Mouse (Mus musculus): Measurements from ENCODE around the gene Fbf1. TPM values are rescaled to one million over a fixed set of nuclear protein-coding genes. Genes with fewer than 3 reads are reported as not detected.

The Fbf1 gene
- total RNA-seq, 1 experiment = 32.1 TPM

- H3K4me1 ChIP-seq (ENCODE audit: control insufficient read depth in 2 of 2, insufficient read depth in 2 of 2, low read length in 2 of 2, poor library complexity in 1 of 2) = peaks cover 13 to 39% of the 10 kb centered on the region in 2 experiments
- TF ChIP-seq HCFC1 (IDR thresholded peaks at IDR 0.05; ENCODE audit: borderline replicate concordance, insufficient read depth, low read length) (no peak), ZNF384 (IDR thresholded peaks at IDR 0.05; ENCODE audit: low read depth, low read length) (no peak), CHD2 (IDR thresholded peaks at IDR 0.05; ENCODE audit: low read depth, low read length) (no peak), ZC3H11A (IDR thresholded peaks at IDR 0.05; ENCODE audit: borderline replicate concordance, low read depth, low read length) (no peak), MAFK (IDR thresholded peaks at IDR 0.05; ENCODE audit: insufficient read depth, low read depth, low read length) (0 out of 2 replicates have a peak, but pooled peaks have one; percentile 2)
- no peaks in the 10 kb centered on the region for H3K36me3 ChIP-seq (ENCODE audit: control insufficient read depth, insufficient read depth, low read length, poor library complexity, severe bottlenecking)
- no peaks in the 10 kb centered on the region for H3K9me3 ChIP-seq (ENCODE audit: control insufficient read depth, insufficient read depth, low read depth, low read length)
- in situ Hi-C loops (cut with MboI; ENCODE audit: low sequenced_read_pairs in 2 of 2, unreplicated experiment in 2 of 2) = no loop called here
- H3K4me3 ChIP-seq (ENCODE audit: insufficient read depth in 1 of 2, low read depth in 1 of 2, low read length in 2 of 2, poor library complexity in 1 of 2, severe bottlenecking in 1 of 2) = no peak overlapping the region
- DNase-seq (ENCODE audit: low read depth, low spot score) = peak; percentile 69
- H3K9ac ChIP-seq (ENCODE audit: insufficient read depth, low read depth, low read length, poor library complexity, severe bottlenecking) = no peak overlapping the region; the same call in 1 of the 2 replicates
- H3K27ac ChIP-seq (ENCODE audit: insufficient read depth, low read depth, low read length, poor library complexity, severe bottlenecking) = peak overlapping the region; percentile 24; the same call in 1 of the 2 replicates
Measured at GRCm38 (mm10) chr11:116104006-116104646, 63.8 kb downstream of the Fbf1 start.

GRCm38 (mm10) chr11:116103572-116103971, 64.4 kb downstream of the Fbf1 start:
- Histone ChIP-seq H3K4me3 (ENCODE audit: insufficient read depth in 1 of 2, low read depth in 1 of 2, low read length in 2 of 2, poor library complexity in 1 of 2, severe bottlenecking in 1 of 2) (no peak overlapping the region), H3K27ac (ENCODE audit: insufficient read depth, low read depth, low read length, poor library complexity, severe bottlenecking) (no peak overlapping the region), H3K9me3 (ENCODE audit: control insufficient read depth, insufficient read depth, low read depth, low read length) (no peaks in the 10 kb centered on the region), H3K4me1 (ENCODE audit: control insufficient read depth in 2 of 2, insufficient read depth in 2 of 2, low read length in 2 of 2, poor library complexity in 1 of 2) (peaks cover 13 to 36% of the 10 kb centered on the region in 2 experiments), H3K9ac (ENCODE audit: insufficient read depth, low read depth, low read length, poor library complexity, severe bottlenecking) (no peak overlapping the region), H3K36me3 (ENCODE audit: control insufficient read depth, insufficient read depth, low read length, poor library complexity, severe bottlenecking) (no peaks in the 10 kb centered on the region)
- no peak for TF ChIP-seq MAFK (IDR thresholded peaks at IDR 0.05; ENCODE audit: insufficient read depth, low read depth, low read length)
- TF ChIP-seq ZNF384 (IDR thresholded peaks at IDR 0.05; ENCODE audit: low read depth, low read length) = no peak
- TF ChIP-seq HCFC1 (IDR thresholded peaks at IDR 0.05; ENCODE audit: borderline replicate concordance, insufficient read depth, low read length) = no peak
- no peak for TF ChIP-seq CHD2 (IDR thresholded peaks at IDR 0.05; ENCODE audit: low read depth, low read length)
- in situ Hi-C loops (cut with MboI; ENCODE audit: low sequenced_read_pairs in 2 of 2, unreplicated experiment in 2 of 2) = no loop called here
- no peak for DNase-seq (ENCODE audit: low read depth, low spot score)

DNA sequence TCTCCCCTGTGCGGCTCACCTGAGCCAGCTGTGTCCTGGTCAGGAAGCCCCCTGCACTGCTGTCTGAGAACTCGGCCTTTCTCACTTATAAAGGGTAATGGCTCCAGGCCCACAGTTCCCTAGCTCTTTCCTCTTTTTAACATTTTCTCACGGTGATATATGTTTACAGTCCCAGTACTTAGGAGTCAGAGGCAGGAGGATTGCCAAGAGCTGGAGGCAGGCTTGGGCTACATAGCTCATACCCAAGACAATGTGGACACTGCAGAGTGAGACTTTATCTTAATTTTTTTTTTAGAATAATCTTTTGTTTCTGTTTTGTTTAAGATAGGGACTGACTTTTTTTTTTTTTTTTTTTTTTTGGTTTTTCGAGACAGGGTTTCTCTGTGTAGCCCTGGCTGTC, 65.5 kb downstream of the Fbf1 start:
- H3K4me1 ChIP-seq (ENCODE audit: control insufficient read depth in 2 of 2, insufficient read depth in 2 of 2, low read length in 2 of 2, poor library complexity in 1 of 2) = peaks cover 10 to 26% of the 10 kb centered on the region in 2 experiments
- no peaks in the 10 kb centered on the region for H3K9me3 ChIP-seq (ENCODE audit: control insufficient read depth, insufficient read depth, low read depth, low read length)
- DNase-seq (ENCODE audit: low read depth, low spot score) = no peak
- H3K27ac ChIP-seq (ENCODE audit: insufficient read depth, low read depth, low read length, poor library complexity, severe bottlenecking) = peak overlapping the region; percentile 1; the same call in 1 of the 2 replicates
- TF ChIP-seq ZNF384 (IDR thresholded peaks at IDR 0.05; ENCODE audit: low read depth, low read length) (no peak), MAFK (IDR thresholded peaks at IDR 0.05; ENCODE audit: insufficient read depth, low read depth, low read length) (no peak), CHD2 (IDR thresholded peaks at IDR 0.05; ENCODE audit: low read depth, low read length) (no peak), HCFC1 (IDR thresholded peaks at IDR 0.05; ENCODE audit: borderline replicate concordance, insufficient read depth, low read length) (no peak), ZC3H11A (IDR thresholded peaks at IDR 0.05; ENCODE audit: borderline replicate concordance, low read depth, low read length) (no peak)
- in situ Hi-C loops (cut with MboI; ENCODE audit: low sequenced_read_pairs in 2 of 2, unreplicated experiment in 2 of 2) = no loop called here
- H3K36me3 ChIP-seq (ENCODE audit: control insufficient read depth, insufficient read depth, low read length, poor library complexity, severe bottlenecking) = no peaks in the 10 kb centered on the region
- no peak overlapping the region for H3K9ac ChIP-seq (ENCODE audit: insufficient read depth, low read depth, low read length, poor library complexity, severe bottlenecking)
- H3K4me3 ChIP-seq (ENCODE audit: insufficient read depth in 1 of 2, low read depth in 1 of 2, low read length in 2 of 2, poor library complexity in 1 of 2, severe bottlenecking in 1 of 2) = no peak overlapping the region

DNA sequence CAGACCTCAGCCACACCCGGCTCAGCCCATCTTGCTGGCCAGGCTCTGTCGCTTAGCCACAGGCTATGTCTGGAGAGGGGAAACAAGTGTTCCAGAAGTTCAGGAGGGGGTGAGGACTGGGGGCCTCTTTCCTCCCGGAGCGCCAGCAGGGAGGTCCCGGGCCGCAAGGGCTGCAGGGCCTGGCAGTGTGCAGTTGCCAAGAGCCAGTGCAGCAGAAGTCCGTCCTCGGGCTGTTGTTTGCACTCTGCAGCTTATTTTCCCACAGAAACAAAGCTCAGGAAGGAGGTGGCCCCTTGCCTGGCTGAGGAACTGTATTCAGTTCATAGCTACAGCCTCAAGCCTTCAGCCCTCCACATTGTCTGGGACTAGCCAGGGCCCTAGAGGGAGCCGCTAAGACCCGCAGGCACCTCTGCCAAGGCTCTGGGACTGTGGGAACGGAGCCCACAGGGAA, 66.0 kb downstream of the Fbf1 start:
- DNase-seq (ENCODE audit: low read depth, low spot score) = no peak
- TF ChIP-seq MAFK (IDR thresholded peaks at IDR 0.05; ENCODE audit: insufficient read depth, low read depth, low read length) (no peak), CHD2 (IDR thresholded peaks at IDR 0.05; ENCODE audit: low read depth, low read length) (no peak), ZNF384 (IDR thresholded peaks at IDR 0.05; ENCODE audit: low read depth, low read length) (no peak), HCFC1 (IDR thresholded peaks at IDR 0.05; ENCODE audit: borderline replicate concordance, insufficient read depth, low read length) (no peak), ZC3H11A (IDR thresholded peaks at IDR 0.05; ENCODE audit: borderline replicate concordance, low read depth, low read length) (no peak)
- Histone ChIP-seq H3K9ac (ENCODE audit: insufficient read depth, low read depth, low read length, poor library complexity, severe bottlenecking) (no peak overlapping the region), H3K4me1 (ENCODE audit: control insufficient read depth in 2 of 2, insufficient read depth in 2 of 2, low read length in 2 of 2, poor library complexity in 1 of 2) (peaks cover 10 to 21% of the 10 kb centered on the region in 2 experiments), H3K36me3 (ENCODE audit: control insufficient read depth, insufficient read depth, low read length, poor library complexity, severe bottlenecking) (no peaks in the 10 kb centered on the region), H3K4me3 (ENCODE audit: insufficient read depth in 1 of 2, low read depth in 1 of 2, low read length in 2 of 2, poor library complexity in 1 of 2, severe bottlenecking in 1 of 2) (0 out of 4 replicates have a peak overlapping the region, but pooled peaks of 1 of the 2 experiments have one; percentile 7), H3K9me3 (ENCODE audit: control insufficient read depth, insufficient read depth, low read depth, low read length) (no peaks in the 10 kb centered on the region), H3K27ac (ENCODE audit: insufficient read depth, low read depth, low read length, poor library complexity, severe bottlenecking) (peak overlapping the region; percentile 19; the same call in 1 of the 2 replicates)
- in situ Hi-C loops (cut with MboI; ENCODE audit: low sequenced_read_pairs in 2 of 2, unreplicated experiment in 2 of 2) = no loop called here

Data from ES-E14 (cell line).